Mouse (Mus musculus) layer of hippocampus, adult 8-10 months (tissue): ENCODE data around the gene Olfr811. TPM values are rescaled to one million over a fixed set of nuclear protein-coding genes. Genes with fewer than 3 reads are reported as not detected.

Source experiments
- DNase-seq, 2 experiments: peaks; one replicate each; pipeline ENCODE4 v3.0.0; 2022; ENCODE audit warnings: low spot score in 2 of 2
- total RNA-seq, 4 experiments: library from RNA; stranded (reverse); gene quantifications; 2 replicates each; pipeline ENCODE4 v1.2.4; 2022

The Olfr811 gene
- not detected for total RNA-seq

DNA sequence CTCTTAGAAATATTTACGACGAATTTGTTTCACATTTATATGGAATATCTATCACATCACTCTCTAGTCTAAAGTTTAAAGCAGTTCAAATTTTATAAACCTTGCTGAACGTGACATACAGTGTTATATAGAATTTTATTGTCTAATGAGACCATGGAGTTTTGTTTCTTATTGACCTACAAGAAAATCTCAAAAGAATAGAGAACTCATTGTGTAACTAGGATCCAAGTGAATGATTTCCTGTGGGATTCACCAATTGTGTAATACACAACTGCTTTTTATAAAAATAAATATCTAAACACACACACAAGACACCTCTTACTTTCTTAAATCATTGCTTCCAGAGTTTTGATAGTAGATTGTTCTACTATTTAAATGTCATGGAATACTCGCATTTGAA, at the start of gene Olfr811:
Gene Olfr811 (minus strand): TSS at position 101 of the 400 bp plus-strand sequence.
- no peak for DNase-seq

DNA sequence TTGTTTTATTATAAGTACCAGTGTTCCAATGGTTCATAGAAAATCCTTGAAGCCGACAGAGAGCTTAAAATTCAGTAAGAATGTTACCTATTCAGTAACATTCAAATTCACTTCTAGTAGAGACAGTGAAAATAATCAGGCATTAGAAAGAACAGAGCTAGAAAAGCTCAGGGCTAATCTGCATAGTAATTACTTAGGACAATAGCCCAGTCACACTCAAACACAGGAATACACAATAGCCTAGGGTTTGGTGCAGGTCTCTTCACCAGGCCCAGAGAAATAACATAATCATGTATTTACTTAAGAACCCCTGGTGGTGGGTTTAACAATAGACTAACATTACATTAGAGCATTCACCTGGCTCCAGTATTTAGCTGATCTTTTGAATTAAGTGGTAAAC, 43.1 kb upstream of the Olfr811 start:
- no peak for DNase-seq

DNA sequence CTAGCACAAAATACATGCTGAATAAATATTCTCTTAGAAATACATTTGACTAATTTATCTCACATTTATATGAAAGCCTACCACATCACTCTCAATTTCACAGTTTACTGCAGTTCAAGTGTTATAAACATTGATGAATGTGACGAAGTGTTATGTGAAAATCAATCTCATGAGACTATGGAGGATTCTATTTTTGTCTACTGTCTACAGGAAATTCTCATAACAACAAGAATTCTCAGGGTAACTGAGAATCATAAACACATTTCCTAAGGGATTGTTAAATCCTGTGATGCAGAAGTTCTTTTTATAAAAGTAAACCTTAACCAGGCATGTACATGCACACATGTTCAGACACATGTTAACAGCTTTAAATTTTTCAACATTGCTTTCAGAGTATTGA, 41.8 kb upstream of the Olfr811 start, which contains the start of gene Olfr812:
Gene Olfr812 (minus strand): TSS at position 101 of the 400 bp plus-strand sequence.
- DNase-seq: no peak

DNA sequence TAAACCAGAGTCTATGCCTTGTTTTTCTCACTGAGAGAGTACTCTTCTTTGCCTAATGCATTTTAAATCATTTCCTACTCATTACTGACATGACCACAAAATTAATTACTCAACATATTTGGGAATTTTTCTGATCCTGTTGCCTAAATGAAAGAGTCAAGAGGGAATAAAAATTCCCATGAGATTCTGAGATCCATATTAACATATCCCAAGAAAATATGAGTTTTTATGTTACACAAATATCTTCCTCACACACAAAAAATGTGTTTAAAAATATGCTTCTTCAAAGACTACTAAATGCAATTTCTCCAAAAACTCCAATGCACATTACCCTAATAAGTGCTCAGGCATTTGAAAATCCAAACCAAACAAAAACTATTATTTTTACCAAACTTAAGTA, 9.4 kb downstream of the Olfr811 start, which contains the start of gene Olfr810:
Gene Olfr810 (minus strand): TSS at position 101 of the 400 bp plus-strand sequence.
- DNase-seq: no peak

DNA sequence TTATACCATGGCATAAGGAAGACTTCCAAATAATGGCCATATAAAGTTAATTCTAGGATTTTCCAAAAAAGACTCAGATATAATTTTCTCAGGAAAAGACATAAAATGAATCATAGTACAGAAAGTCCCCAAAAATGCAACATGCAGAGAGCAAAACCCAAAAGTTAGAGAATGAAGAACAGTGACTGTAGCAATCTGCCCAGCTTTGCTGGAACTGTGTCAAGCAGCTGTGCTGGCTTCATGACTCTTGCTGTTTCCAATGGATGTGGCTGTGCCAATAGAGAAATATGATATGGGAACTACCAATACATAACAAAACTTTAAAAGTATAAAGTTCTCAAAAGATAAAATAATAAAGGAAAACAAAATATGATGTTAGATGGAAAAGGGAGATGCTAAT, 26.1 kb downstream of the Olfr811 start:
- no peak for DNase-seq

DNA sequence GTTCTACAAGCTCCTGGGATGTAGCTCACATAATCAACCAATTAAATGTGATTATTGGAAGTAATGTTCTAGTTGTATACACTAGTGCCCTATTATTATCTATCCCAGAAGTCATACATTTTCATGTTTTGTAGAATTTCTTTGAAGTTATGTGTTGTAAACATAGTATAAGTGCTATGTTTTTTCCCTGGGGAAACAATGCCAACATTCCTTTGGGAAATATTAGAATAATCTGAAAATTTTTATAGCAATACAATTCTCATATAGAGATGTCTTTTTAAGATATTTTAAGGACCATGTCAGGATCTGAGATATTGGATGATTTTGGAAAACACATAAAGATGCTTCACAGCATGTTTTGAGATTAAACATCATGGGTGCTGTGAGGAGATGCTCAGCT, 29.9 kb downstream of the Olfr811 start, which contains the start of gene Olfr809:
Gene Olfr809 (plus strand): TSS at position 301 of the 400 bp plus-strand sequence.
- DNase-seq: no peak

DNA sequence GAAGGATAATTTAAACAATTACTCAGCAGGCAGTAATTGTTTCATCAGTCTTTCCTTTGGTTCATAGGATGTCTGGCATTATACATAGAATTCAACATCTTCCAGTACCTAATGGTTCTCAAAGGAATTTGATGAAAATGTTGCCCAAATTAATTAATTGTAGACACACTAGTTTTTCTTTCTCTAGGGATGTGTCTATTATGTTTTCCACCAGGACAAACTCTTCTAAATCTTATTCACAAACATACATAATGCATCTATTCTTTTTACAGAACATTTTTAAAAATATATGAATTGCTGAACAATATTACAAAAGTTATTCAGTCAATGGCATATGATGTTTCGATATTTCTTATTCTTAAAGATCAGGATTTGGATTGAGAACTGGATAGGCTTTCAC, 39.0 kb downstream of the Olfr811 start, which contains the start of gene Olfr808:
Gene Olfr808 (plus strand): TSS at position 301 of the 400 bp plus-strand sequence.
- no peak for DNase-seq

DNA sequence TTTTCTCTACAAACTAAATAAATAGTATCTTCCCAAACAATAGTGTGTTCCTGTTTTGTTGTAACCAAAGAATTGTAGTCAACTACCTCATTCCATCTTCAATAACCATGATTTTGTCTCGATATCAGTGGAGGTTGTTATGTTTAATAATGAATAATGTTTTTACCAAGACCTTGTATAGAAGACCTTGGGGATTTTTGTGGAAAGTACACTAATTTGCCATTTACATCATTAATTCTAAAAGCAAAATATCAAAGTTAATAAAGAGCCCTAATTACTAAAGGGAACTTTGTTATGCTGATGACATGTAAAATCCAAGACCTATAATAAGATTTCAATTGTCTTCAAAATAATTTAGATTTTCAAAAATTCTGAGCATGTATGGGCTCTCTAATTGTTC, 46.5 kb downstream of the Olfr811 start, which contains the start of gene Olfr807:
Gene Olfr807 (minus strand): TSS at position 101 of the 400 bp plus-strand sequence.
- DNase-seq: no peak

Other genes starting within 250 kb of the Olfr811 start
- not detected for gene Olfr794, start 236.7 kb downstream of the Olfr811 start, total RNA-seq
- gene Olfr796, start 191.8 kb downstream of the Olfr811 start, total RNA-seq: not detected
- gene Olfr798, start 176.5 kb downstream of the Olfr811 start, total RNA-seq: not detected
- gene Olfr799, start 166.9 kb downstream of the Olfr811 start, total RNA-seq: not detected
- not detected for gene Olfr800, start 146.7 kb downstream of the Olfr811 start, total RNA-seq
- not detected for gene Olfr801, start 130.5 kb downstream of the Olfr811 start, total RNA-seq
- not detected for gene Olfr802, start 116.2 kb downstream of the Olfr811 start, total RNA-seq
- not detected for gene Olfr803, start 110.1 kb downstream of the Olfr811 start, total RNA-seq
- not detected for gene Olfr804, start 101.2 kb downstream of the Olfr811 start, total RNA-seq
- gene Olfr805, start 75.0 kb downstream of the Olfr811 start, total RNA-seq: not detected
- gene Olfr806, start 62.5 kb downstream of the Olfr811 start, total RNA-seq: not detected
- not detected for gene Olfr807, start 46.6 kb downstream of the Olfr811 start, total RNA-seq
- not detected for gene Olfr808, start 38.9 kb downstream of the Olfr811 start, total RNA-seq
- gene Olfr809, start 29.8 kb downstream of the Olfr811 start, total RNA-seq: not detected
- not detected for gene Olfr810, start 9.5 kb downstream of the Olfr811 start, total RNA-seq
- not detected for gene Olfr812, start 41.7 kb upstream of the Olfr811 start, total RNA-seq
- not detected for gene Olfr813, start 51.0 kb upstream of the Olfr811 start, total RNA-seq
- gene Olfr814, start 75.5 kb upstream of the Olfr811 start, total RNA-seq: not detected
- gene Olfr815, start 101.5 kb upstream of the Olfr811 start, total RNA-seq: not detected
- gene Olfr816, start 111.2 kb upstream of the Olfr811 start, total RNA-seq: not detected
- gene Olfr818, start 144.7 kb upstream of the Olfr811 start, total RNA-seq: not detected
- gene Olfr819, start 162.9 kb upstream of the Olfr811 start, total RNA-seq: not detected
- not detected for gene Olfr247, start 171.7 kb upstream of the Olfr811 start, total RNA-seq
- gene Gm10310, start 180.7 kb upstream of the Olfr811 start, total RNA-seq: not detected
- not detected for gene Olfr820, start 208.2 kb upstream of the Olfr811 start, total RNA-seq
- under 1 TPM in 1 of 4 experiments, not detected in 3; 0.43 TPM for gene Olfr821, start 226.0 kb upstream of the Olfr811 start, total RNA-seq